Mouse (Mus musculus) gastrocnemius, postnatal 14 days (tissue): ENCODE data around the gene Cttnbp2nl. TPM values are rescaled to one million over a fixed set of nuclear protein-coding genes. Genes with fewer than 3 reads are reported as not detected.

Source experiments
- DNase-seq: peaks from one replicate; pipeline ENCODE4 v3.0.0; 2021; ENCODE audit warnings: mixed read lengths
- intact Hi-C: fragments of 180-260 bp; cut with DNase I; formaldehyde crosslinking; loops from one replicate; pipeline ENCODE4 v1.15.1; 2025; ENCODE audit warnings: low total_unique reads
- total RNA-seq, 2 experiments: library from RNA; stranded (reverse); gene quantifications; 2 replicates each; pipeline ENCODE4 v1.2.3; 2021

The Cttnbp2nl gene
- total RNA-seq, 2 experiments from 2014 or later = 7.5 to 13.9 TPM

DNA sequence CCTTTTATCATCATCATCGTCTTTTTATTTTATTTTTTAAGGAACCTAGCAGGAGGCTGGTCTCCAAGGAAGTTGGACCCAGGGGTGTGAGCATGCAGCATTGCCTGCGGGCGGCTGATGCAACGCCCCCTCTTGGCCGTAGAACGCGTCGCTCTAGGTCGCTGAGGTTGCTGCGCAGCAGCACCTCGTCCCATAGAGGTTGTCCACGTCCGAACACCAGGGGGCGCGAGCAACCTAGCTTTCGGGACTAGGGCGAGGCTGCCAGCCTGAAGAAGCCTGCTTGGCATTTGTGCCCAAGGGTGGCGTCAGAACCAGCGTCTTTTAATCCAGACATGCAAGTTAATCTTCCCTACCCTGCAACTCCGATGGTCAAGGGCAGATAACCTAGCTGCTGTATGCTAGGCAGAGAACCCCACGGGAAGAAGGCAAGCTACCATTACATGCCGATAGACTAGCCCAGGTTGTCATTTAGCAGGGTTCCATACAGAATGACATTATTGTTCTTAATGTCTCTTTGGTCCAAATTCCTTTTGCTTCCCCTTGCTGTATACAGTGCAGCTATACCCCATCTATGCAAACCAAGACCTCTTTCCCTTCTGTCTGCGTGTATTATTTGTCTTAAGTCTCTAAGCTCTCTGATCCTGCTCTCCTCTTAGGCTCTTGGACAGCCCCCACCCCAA, 60.1 kb downstream of the Cttnbp2nl start:
- DNase-seq = peak; percentile 91
- intact Hi-C loops = no loop called here

- peak; percentile 28 for DNase-seq
- intact Hi-C loops = no loop called here
These were observed 61.2 kb downstream of the Cttnbp2nl start for GRCm38 (mm10) chr3:104991703-104992102.

DNA sequence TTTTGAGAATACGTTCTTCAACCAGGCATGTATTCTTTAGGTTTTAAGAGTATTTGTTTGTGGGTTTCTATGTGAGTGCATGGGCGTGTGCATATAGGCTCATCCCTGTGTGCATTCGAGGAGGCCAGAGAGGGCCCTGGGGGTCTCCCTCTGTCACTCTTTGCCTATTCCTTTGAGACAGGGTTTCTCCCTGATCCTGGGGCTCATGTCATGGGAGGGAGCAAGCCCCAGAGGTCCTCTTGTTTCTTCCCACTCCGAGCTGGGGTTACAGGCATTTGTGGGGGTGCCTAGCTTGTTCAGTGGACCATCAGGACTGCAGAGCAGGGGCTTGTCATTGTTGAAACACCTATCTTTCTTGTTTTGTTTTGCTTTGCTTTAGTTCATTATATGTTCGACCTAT, 65.1 kb downstream of the Cttnbp2nl start:
- intact Hi-C loops = loop anchor here (2.0 kb wide), 1 partner anchor 73 kb away; no protein-coding TSS in a partner anchor
- no peak for DNase-seq

DNA sequence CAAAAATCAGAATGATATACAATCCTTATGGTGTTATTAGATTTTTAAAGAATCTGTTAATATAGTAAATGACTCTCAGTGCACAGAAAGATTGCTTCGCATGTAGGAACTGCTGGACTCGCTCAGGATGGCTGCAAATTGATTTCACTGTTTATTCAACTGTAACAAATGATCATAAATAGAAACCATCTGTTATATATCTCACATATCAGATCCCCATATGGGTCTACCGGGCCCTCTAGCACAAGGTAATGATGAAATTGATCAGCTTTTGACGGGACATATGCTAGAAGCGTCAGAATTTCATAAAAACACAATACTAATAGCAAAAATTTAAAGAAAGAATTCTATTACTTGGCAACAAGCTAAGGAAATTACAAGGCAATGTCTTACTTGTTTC, 73.2 kb downstream of the Cttnbp2nl start:
- intact Hi-C loops = no loop called here
- no peak for DNase-seq

- intact Hi-C loops = loop anchor here (10.0 kb wide), 3 partner anchors 93 to 253 kb away; partner anchors contain the start of genes Fam19a3, Ppm1j and Rhoc
These were observed 85.2 kb downstream of the Cttnbp2nl start for GRCm38 (mm10) chr3:104967548-104968300.

GRCm38 (mm10) chr3:104965991-104966554, 86.9 kb downstream of the Cttnbp2nl start:
- DNase-seq = no peak
- intact Hi-C loops = loop anchor here (10.0 kb wide), 3 partner anchors 91 to 251 kb away; partner anchors contain the start of genes Fam19a3, Ppm1j and Rhoc

More at GRCm38 (mm10) chr3:104967548-104968300, 85.2 kb downstream of the Cttnbp2nl start:
- DNase-seq = peak; percentile 92

- DNase-seq = no peak
- intact Hi-C loops = loop anchor here (10.0 kb wide), 3 partner anchors 90 to 250 kb away; partner anchors contain the start of genes Fam19a3, Ppm1j and Rhoc
These were observed 87.7 kb downstream of the Cttnbp2nl start for GRCm38 (mm10) chr3:104965070-104965855.

DNA sequence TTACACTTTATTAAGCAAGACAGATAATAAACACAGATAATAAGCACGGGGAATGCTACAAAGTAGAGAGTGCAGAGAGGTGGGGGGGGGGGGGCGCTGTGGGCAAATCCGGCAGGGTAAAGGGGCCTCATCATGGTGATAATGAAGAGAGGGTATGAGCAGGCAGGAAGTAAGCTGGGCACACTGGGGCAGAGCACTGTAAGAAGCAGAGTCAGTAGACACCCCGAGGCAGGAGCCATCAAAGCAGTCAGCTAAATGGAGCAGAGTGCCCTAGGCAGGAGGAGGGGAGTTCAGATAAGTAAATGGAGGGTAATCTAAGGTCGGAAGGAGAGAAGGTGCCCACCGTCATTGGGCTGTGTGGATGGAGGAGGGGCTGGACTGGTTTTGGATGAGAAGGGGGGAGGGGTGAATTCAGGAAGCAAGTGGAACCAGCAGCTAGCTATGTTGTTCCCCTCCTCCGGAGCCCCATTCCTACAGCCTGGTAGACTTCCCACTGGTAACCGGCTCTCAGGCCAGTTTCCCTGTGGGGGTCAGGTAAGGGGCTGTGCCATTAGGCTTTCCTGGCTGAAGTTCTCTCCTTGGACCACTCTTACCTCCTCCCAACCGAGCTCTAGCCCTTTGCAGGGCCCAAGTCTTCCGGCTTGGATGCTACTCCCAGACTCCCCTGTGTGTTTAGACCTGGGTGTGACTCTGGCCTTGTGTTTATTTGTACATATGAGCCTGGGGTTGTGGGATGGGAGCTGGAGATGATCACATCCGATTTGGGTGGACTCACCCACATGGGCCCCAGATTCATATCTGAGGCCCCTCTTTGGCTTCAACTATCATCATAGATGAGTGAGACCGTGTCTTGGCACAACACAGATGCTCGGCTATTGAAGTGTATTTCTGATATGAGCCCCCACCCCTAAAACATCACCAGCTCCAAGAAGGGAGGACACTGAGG, 89.3 kb downstream of the Cttnbp2nl start:
- DNase-seq = no peak
- intact Hi-C loops = loop anchor here (10.0 kb wide), 3 partner anchors 89 to 249 kb away; partner anchors contain the start of genes Fam19a3, Ppm1j and Rhoc

GRCm38 (mm10) chr3:104962866-104963265, 90.1 kb downstream of the Cttnbp2nl start:
- intact Hi-C loops = loop anchor here (10.0 kb wide), 3 partner anchors 88 to 248 kb away; partner anchors contain the start of genes Fam19a3, Ppm1j and Rhoc
- no peak for DNase-seq

GRCm38 (mm10) chr3:104962141-104962611, 90.8 kb downstream of the Cttnbp2nl start:
- intact Hi-C loops = loop anchor here (10.0 kb wide), 3 partner anchors 87 to 247 kb away; partner anchors contain the start of genes Fam19a3, Ppm1j and Rhoc
- DNase-seq = peak; percentile 49

- peak; percentile 36 for DNase-seq
- intact Hi-C loops = loop anchor here (10.0 kb wide), 3 partner anchors 87 to 247 kb away; partner anchors contain the start of genes Fam19a3, Ppm1j and Rhoc
These were observed 91.6 kb downstream of the Cttnbp2nl start, which contains the start of gene Wnt2b for GRCm38 (mm10) chr3:104961066-104962059. Gene Wnt2b, minus strand, starts transcription at chr3:104961921.

- DNase-seq = no peak
- intact Hi-C loops = loop anchor here (10.0 kb wide), 3 partner anchors 86 to 246 kb away; partner anchors contain the start of genes Fam19a3, Ppm1j and Rhoc
These were observed 92.6 kb downstream of the Cttnbp2nl start for GRCm38 (mm10) chr3:104960026-104961000.

DNA sequence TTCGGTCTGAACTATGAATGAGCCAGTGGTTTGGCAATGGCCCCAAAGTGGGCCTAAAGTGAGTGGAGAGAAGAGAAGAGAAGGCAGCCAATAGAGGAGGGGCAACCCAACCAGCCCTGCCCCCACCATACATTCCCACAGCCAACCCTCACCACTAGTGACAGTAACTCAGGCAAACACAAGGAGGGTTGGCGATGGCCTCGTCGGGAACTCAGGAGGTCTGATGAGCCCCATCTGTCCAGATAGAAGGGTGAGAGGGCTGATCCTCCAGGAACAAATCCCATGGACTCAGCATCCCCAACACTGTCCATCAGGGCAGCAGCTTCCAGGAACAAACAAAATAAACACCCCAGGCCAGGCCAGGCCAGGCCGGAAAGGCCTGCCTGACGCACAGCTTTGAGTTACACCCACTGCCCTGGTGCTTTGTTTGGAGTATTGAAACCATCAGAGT, 96.8 kb downstream of the Cttnbp2nl start:
- DNase-seq = no peak
- intact Hi-C loops = no loop called here

DNA sequence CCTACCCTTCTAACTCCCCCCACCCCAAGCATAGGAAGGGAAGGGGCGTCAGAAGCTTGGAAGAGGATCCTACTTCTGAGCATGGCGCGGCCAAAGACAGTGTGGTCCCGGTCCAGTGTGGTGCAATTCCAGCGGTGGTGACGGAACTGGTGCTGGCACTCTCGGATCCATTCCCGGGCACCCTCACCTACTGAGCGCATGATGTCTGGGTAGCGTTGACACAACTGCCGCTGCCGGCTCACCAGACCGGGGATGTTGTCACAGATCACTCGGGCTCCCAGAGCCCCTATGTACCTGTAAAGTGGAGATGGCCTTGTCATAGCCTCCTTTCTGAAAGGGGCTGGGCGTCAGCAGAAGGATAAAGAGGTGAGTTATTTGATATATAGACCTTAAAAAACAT, 98.4 kb downstream of the Cttnbp2nl start:
- intact Hi-C loops = no loop called here
- DNase-seq = no peak

- no peak for DNase-seq
- intact Hi-C loops = no loop called here
These were observed 98.8 kb downstream of the Cttnbp2nl start for GRCm38 (mm10) chr3:104954137-104954536.
